Mouse (Mus musculus): ENCODE data around the gene Bcl6b. TPM values are rescaled to one million over a fixed set of nuclear protein-coding genes. Genes with fewer than 3 reads are reported as not detected.

Bcl6b gene
- polyA plus RNA-seq, 1 experiment from 2014 or later = not detected

GRCm38 (mm10) chr11:70220731-70221602, 8.6 kb downstream of the Bcl6b start, which contains the start of gene Slc16a13:
Slc16a13 (minus strand) TSS chr11:70221064.
- peaks cover 3% of the 10 kb centered on the region for H3K27me3 ChIP-seq

GRCm38 (mm10) chr11:70220323-70220722, 9.3 kb downstream of the Bcl6b start:
- ATAC-seq (no peak), DNase-seq (ENCODE audit: low read depth, low spot score) (no peak)
- POLR2A ChIA-PET = interaction anchor here (1.1 to 2.5 kb wide), 2 partner anchors 10 to 19 kb away, joined by 4 to 7 read pairs; partner anchors contain the start of genes Gm21988 and Rnasek
- TF ChIP-seq CTCF (IDR thresholded peaks at IDR 0.05) = no peak
- no peaks in the 10 kb centered on the region for H3K27me3 ChIP-seq
- in situ Hi-C loops (cut with MboI; ENCODE audit: low pct_unique_long_range_greater_than_20kb) = no loop called here
- CTCF ChIA-PET = interaction anchor here (2.8 kb wide), 1 partner anchor 10 kb away, joined by 17 read pairs; the partner anchor contains the start of gene Bcl6b

More at GRCm38 (mm10) chr11:70220731-70221602, 8.6 kb downstream of the Bcl6b start, which contains the start of gene Slc16a13:
- no peak for TF ChIP-seq CTCF (IDR thresholded peaks at IDR 0.05)
- no peak for DNase-seq (ENCODE audit: low read depth, low spot score)
- ATAC-seq = peak; percentile 61
- ChIA-PET POLR2A (interaction anchor here (1.1 to 2.5 kb wide), 3 partner anchors 10 to 19 kb away, joined by 4 to 7 read pairs (median 5); partner anchors contain the start of genes Gm21988 and Rnasek), CTCF (interaction anchor here (1.0 to 2.8 kb wide), 3 partner anchors 10 to 69 kb away, joined by 3 to 17 read pairs (median 4); partner anchors contain the start of gene Bcl6b)
- in situ Hi-C loops (cut with MboI; ENCODE audit: low pct_unique_long_range_greater_than_20kb) = no loop called here

- ATAC-seq (no peak), DNase-seq (ENCODE audit: low read depth, low spot score) (no peak)
- POLR2A ChIA-PET = interaction anchor here (1.1 kb wide), 1 partner anchor 20 kb away, joined by 4 read pairs; the partner anchor contains the start of genes Gm21988 and Rnasek
- CTCF ChIA-PET = interaction anchor here (2.8 kb wide), 1 partner anchor 11 kb away, joined by 17 read pairs; the partner anchor contains the start of gene Bcl6b
- TF ChIP-seq CTCF (IDR thresholded peaks at IDR 0.05) = no peak
- in situ Hi-C loops (cut with MboI; ENCODE audit: low pct_unique_long_range_greater_than_20kb) = loop anchor here (10.0 kb wide), 1 partner anchor 285 kb away; the partner anchor contains the start of gene Ybx2
- H3K27me3 ChIP-seq = no peaks in the 10 kb centered on the region
Observed at GRCm38 (mm10) chr11:70219873-70220272, 9.7 kb downstream of the Bcl6b start.

- TF ChIP-seq CTCF (IDR thresholded peaks at IDR 0.05) = no peak
- H3K27me3 ChIP-seq = no peaks in the 10 kb centered on the region
- DNase-seq (ENCODE audit: low read depth, low spot score) (no peak), ATAC-seq (no peak)
- POLR2A ChIA-PET = no interaction called here
- CTCF ChIA-PET = no interaction called here
- in situ Hi-C loops (cut with MboI; ENCODE audit: low pct_unique_long_range_greater_than_20kb) = loop anchor here (10.0 kb wide), 1 partner anchor 284 kb away; the partner anchor contains the start of gene Ybx2
Observed at GRCm38 (mm10) chr11:70218741-70219470, 10.7 kb downstream of the Bcl6b start.

DNA sequence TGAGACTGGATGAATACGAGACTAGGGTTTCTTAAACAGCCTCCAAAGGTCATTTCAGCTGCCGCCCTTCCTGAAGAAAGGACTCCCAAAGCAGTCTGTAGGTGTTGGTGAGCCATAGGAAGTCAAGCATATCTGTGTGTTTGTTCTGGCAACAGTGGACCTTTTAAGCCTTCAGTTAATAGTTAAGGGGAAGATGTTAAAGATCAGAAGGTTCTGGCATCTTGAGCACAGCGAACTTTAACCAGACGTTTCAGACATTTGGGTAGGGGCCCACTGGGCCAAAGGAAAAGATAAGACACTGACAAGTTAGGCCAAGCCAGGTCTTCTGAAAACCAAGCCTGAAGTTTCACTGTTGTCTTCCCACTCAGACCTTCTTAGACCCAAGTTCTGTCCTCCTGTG, 11.6 kb downstream of the Bcl6b start:
- no peaks in the 10 kb centered on the region for H3K27me3 ChIP-seq
- no peak for DNase-seq (ENCODE audit: low read depth, low spot score)
- no peak for TF ChIP-seq CTCF (IDR thresholded peaks at IDR 0.05)
- ChIA-PET CTCF (no interaction called here), POLR2A (no interaction called here)
- in situ Hi-C loops (cut with MboI; ENCODE audit: low pct_unique_long_range_greater_than_20kb) = loop anchor here (10.0 kb wide), 1 partner anchor 283 kb away; the partner anchor contains the start of gene Ybx2
- no peak for ATAC-seq

- DNase-seq (ENCODE audit: low read depth, low spot score) (no peak), ATAC-seq (no peak)
- CTCF ChIA-PET = interaction anchor here (0.8 to 1.8 kb wide), 3 partner anchors 14 to 140 kb away, joined by 3 to 5 read pairs (median 4); partner anchors contain the start of gene Bcl6b
- no peak for TF ChIP-seq CTCF (IDR thresholded peaks at IDR 0.05)
- H3K27me3 ChIP-seq = no peaks in the 10 kb centered on the region
- POLR2A ChIA-PET = no interaction called here
- in situ Hi-C loops (cut with MboI; ENCODE audit: low pct_unique_long_range_greater_than_20kb) = loop anchor here (10.0 kb wide), 1 partner anchor 281 kb away; the partner anchor contains the start of gene Ybx2
Observed at GRCm38 (mm10) chr11:70216103-70216502, 13.5 kb downstream of the Bcl6b start.

DNA sequence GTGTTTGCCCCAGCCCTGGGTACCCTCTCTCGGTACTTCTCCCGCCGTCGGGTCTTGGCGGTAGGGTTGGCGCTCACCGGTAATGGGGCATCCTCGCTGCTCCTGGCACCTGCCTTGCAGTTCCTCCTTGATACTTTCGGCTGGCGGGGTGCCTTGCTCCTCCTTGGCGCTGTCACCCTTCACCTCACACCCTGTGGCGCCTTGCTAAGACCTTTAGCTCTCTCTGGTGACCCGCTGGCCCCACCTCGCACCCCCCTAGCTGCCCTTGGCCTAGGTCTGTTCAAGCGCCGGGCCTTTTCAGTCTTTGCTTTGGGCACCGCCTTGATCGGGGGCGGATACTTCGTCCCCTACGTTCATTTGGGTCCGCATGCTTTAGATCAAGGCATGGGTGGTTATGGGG, 14.3 kb downstream of the Bcl6b start:
- in situ Hi-C loops (cut with MboI; ENCODE audit: low pct_unique_long_range_greater_than_20kb) = loop anchor here (10.0 kb wide), 1 partner anchor 280 kb away; the partner anchor contains the start of gene Ybx2
- POLR2A ChIA-PET = no interaction called here
- CTCF ChIA-PET = interaction anchor here (0.8 kb wide), 1 partner anchor 15 kb away, joined by 3 read pairs; the partner anchor contains the start of gene Bcl6b
- DNase-seq (ENCODE audit: low read depth, low spot score) (no peak), ATAC-seq (no peak)
- no peak for TF ChIP-seq CTCF (IDR thresholded peaks at IDR 0.05)
- H3K27me3 ChIP-seq = no peaks in the 10 kb centered on the region

DNA sequence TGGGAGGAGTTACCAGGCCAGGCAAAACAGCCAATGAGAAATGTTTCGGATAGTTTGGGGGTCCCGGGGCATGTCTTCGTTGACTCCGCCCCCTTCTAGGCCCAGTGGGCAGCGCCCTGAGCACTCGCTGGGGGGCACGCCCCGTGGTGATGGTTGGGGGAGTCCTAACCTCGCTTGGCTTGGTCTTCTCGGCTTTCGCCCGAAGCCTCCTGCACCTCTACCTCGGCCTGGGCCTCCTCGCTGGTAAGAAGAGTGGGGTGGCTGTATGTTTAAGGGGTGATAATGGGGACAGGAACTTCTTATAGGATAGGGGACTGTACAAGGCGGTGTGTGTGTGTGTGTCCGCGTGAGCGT, 14.8 kb downstream of the Bcl6b start:
- no peak for TF ChIP-seq CTCF (IDR thresholded peaks at IDR 0.05)
- in situ Hi-C loops (cut with MboI; ENCODE audit: low pct_unique_long_range_greater_than_20kb) = loop anchor here (10.0 kb wide), 1 partner anchor 280 kb away; the partner anchor contains the start of gene Ybx2
- no peaks in the 10 kb centered on the region for H3K27me3 ChIP-seq
- ATAC-seq (no peak), DNase-seq (ENCODE audit: low read depth, low spot score) (no peak)
- ChIA-PET POLR2A (no interaction called here), CTCF (no interaction called here)

GRCm38 (mm10) chr11:70214191-70214855, 15.3 kb downstream of the Bcl6b start:
- ATAC-seq (no peak), DNase-seq (ENCODE audit: low read depth, low spot score) (no peak)
- TF ChIP-seq CTCF (IDR thresholded peaks at IDR 0.05) = no peak
- H3K27me3 ChIP-seq = no peaks in the 10 kb centered on the region
- in situ Hi-C loops (cut with MboI; ENCODE audit: low pct_unique_long_range_greater_than_20kb) = loop anchor here (10.0 kb wide), 1 partner anchor 280 kb away; the partner anchor contains the start of gene Ybx2
- POLR2A ChIA-PET = no interaction called here
- CTCF ChIA-PET = interaction anchor here (1.6 to 3.6 kb wide), 3 partner anchors 13 to 39 kb away, joined by 6 to 19 read pairs (median 8); no protein-coding TSS in a partner anchor

All from Patski (cell line).